ENCODE assay signal across 25 mouse cellular contexts in genomic region chr6:89054060-89054459, GRCm38 (mm10).
DNase-seq lines count a peak whose midpoint lies in the region; ATAC-seq and TF ChIP-seq lines count a peak whose summit lies in the region.
"Had no signal": no experiment of that assay in that cellular context is flagged by ENCODE, and none has a peak within 500 bp of the region (broad histone marks: within the 10 kb centered on the region; RNA-seq: fewer than 3 reads in every experiment).

No protein-coding gene starts in this region.

- H3K9ac ChIP-seq in forebrain, embryonic 14.5 days (ENCODE audit: low read length), result no peak overlapping the region
- no peak overlapping the region for H3K9ac ChIP-seq in forebrain, embryonic 11.5 days (ENCODE audit: low read length)
- no peak overlapping the region for H3K9ac ChIP-seq in forebrain, embryonic 16.5 days (replicated peaks; ENCODE audit: low read depth, low read length)
- H3K9ac ChIP-seq: embryonic facial prominence, embryonic 13.5 days; heart, embryonic 13.5 days; hindbrain, embryonic 12.5 days; hindbrain, embryonic 15.5 days had no signal

- no peaks in the 10 kb centered on the region for H3K4me1 ChIP-seq in forebrain, embryonic 14.5 days (ENCODE audit: control insufficient read depth, insufficient read depth, low read length)
- H3K4me1 ChIP-seq in forebrain, embryonic 11.5 days (replicated peaks; ENCODE audit: control insufficient read depth, insufficient read depth, low read length), result no peaks in the 10 kb centered on the region
- peaks cover 8% of the 10 kb centered on the region for H3K4me1 ChIP-seq in forebrain, embryonic 16.5 days (replicated peaks; ENCODE audit: control insufficient read depth, insufficient read depth, low read length)
- H3K4me1 ChIP-seq: embryonic facial prominence, embryonic 13.5 days; heart, embryonic 13.5 days; hindbrain, embryonic 15.5 days had no signal

- no peaks in the 10 kb centered on the region for H3K27me3 ChIP-seq in forebrain, embryonic 14.5 days (replicated peaks; ENCODE audit: control insufficient read depth, insufficient read depth, low read length)
- no peaks in the 10 kb centered on the region for H3K27me3 ChIP-seq in forebrain, embryonic 11.5 days (ENCODE audit: control insufficient read depth, insufficient read depth, low read length)
- no peaks in the 10 kb centered on the region for H3K27me3 ChIP-seq in forebrain, embryonic 16.5 days (replicated peaks; ENCODE audit: control insufficient read depth, insufficient read depth, low read length)
- H3K27me3 ChIP-seq: embryonic facial prominence, embryonic 13.5 days; hindbrain, embryonic 12.5 days; hindbrain, embryonic 15.5 days had no signal

- ATAC-seq in forebrain, embryonic 14.5 days, result peak; percentile 44; the same call in 1 of the 2 replicates
- ATAC-seq in forebrain, embryonic 11.5 days (replicated peaks; ENCODE audit: low FRiP score), result no peak
- peak; percentile 61 for ATAC-seq in forebrain, embryonic 16.5 days
- ATAC-seq: CD4-positive, CD25-positive, alpha-beta regulatory T cell, adult 4 months; intestine, postnatal 0 days had no signal

- no peaks in the 10 kb centered on the region for H3K36me3 ChIP-seq in forebrain, embryonic 14.5 days (ENCODE audit: control insufficient read depth, insufficient read depth, low read length)
- no peaks in the 10 kb centered on the region for H3K36me3 ChIP-seq in forebrain, embryonic 11.5 days (ENCODE audit: control insufficient read depth, insufficient read depth, low read length)
- H3K36me3 ChIP-seq in forebrain, embryonic 16.5 days (ENCODE audit: control insufficient read depth, insufficient read depth), result no peaks in the 10 kb centered on the region
- H3K36me3 ChIP-seq: embryonic facial prominence, embryonic 13.5 days; heart, embryonic 13.5 days; hindbrain, embryonic 12.5 days; hindbrain, embryonic 15.5 days had no signal

- H3K27ac ChIP-seq in forebrain, embryonic 14.5 days (ENCODE audit: low read depth, low read length), result no peak overlapping the region
- no peak overlapping the region for H3K27ac ChIP-seq in forebrain, embryonic 11.5 days (ENCODE audit: low read depth, low read length)
- no peak overlapping the region for H3K27ac ChIP-seq in forebrain, embryonic 16.5 days (ENCODE audit: low read length)
- H3K27ac ChIP-seq: embryonic facial prominence, embryonic 13.5 days; gastrocnemius, adult 2 months; heart, embryonic 13.5 days; hindbrain, embryonic 12.5 days; hindbrain, embryonic 15.5 days had no signal

- TF ChIP-seq POLR2A in brain, embryonic 14.5 days (IDR thresholded peaks at IDR 0.05; ENCODE audit: borderline replicate concordance, extremely low read depth, insufficient read depth, insufficient read length, poor library complexity, severe bottlenecking), result no peak

- DNase-seq in forebrain, embryonic 14.5 days (ENCODE audit: low spot score), result peak; percentile 61
- DNase-seq in forebrain, embryonic 11.5 days (ENCODE audit: low spot score), result no peak
- DNase-seq in layer of hippocampus, adult 11-12 months (ENCODE audit: low spot score), result peak; percentile 16
- DNase-seq in layer of hippocampus, postnatal 25 days (ENCODE audit: extremely low spot score in 1 of 2, low spot score in 1 of 2), result no peak
- DNase-seq in brain, embryonic 14.5 days (ENCODE audit: low read depth), result peak; percentile 73
- no peak for DNase-seq in thymus, postnatal 25 days
- no peak for DNase-seq in heart, postnatal 4 days
- DNase-seq: adrenal gland, adult 2 months; adrenal gland, postnatal 14 days; cerebellum, adult 11 months; cerebellum, adult 2 months; cerebellum, adult 9-11 months; cerebellum, postnatal 25 days; gastrocnemius, adult 2 months; gastrocnemius, postnatal 14 days; heart, adult 11 months; heart, postnatal 14 days; kidney, adult 2 months had no signal

- H3K4me2 ChIP-seq in forebrain, embryonic 14.5 days (ENCODE audit: low read length), result no peak overlapping the region
- no peak overlapping the region for H3K4me2 ChIP-seq in forebrain, embryonic 11.5 days (ENCODE audit: low read depth, low read length, severe bottlenecking)
- H3K4me2 ChIP-seq in forebrain, embryonic 16.5 days (ENCODE audit: low read length), result no peak overlapping the region
- H3K4me2 ChIP-seq: embryonic facial prominence, embryonic 13.5 days; heart, embryonic 13.5 days; hindbrain, embryonic 12.5 days; hindbrain, embryonic 15.5 days had no signal

- no peaks in the 10 kb centered on the region for H3K9me3 ChIP-seq in forebrain, embryonic 14.5 days (replicated peaks; ENCODE audit: control insufficient read depth, low read length)
- no peaks in the 10 kb centered on the region for H3K9me3 ChIP-seq in forebrain, embryonic 11.5 days (ENCODE audit: control insufficient read depth, low read length)
- no peaks in the 10 kb centered on the region for H3K9me3 ChIP-seq in forebrain, embryonic 16.5 days (ENCODE audit: control insufficient read depth, low read length)
- H3K9me3 ChIP-seq: embryonic facial prominence, embryonic 13.5 days; heart, embryonic 13.5 days; hindbrain, embryonic 12.5 days; hindbrain, embryonic 15.5 days had no signal

- no peak for TF ChIP-seq CTCF in brain, embryonic 14.5 days (IDR thresholded peaks at IDR 0.05; ENCODE audit: borderline replicate concordance, extremely low read depth, insufficient read depth, insufficient read length)

- H3K4me3 ChIP-seq in forebrain, embryonic 14.5 days (ENCODE audit: low read depth, low read length), result no peak overlapping the region
- no peak overlapping the region for H3K4me3 ChIP-seq in forebrain, embryonic 11.5 days (ENCODE audit: low read depth, low read length)
- no peak overlapping the region for H3K4me3 ChIP-seq in forebrain, embryonic 16.5 days (replicated peaks; ENCODE audit: low read length)
- H3K4me3 ChIP-seq: embryonic facial prominence, embryonic 13.5 days; gastrocnemius, adult 2 months; heart, embryonic 13.5 days; hindbrain, embryonic 12.5 days; hindbrain, embryonic 15.5 days had no signal

- WGBS in forebrain, embryonic 14.5 days, result 79% methylated on average over 13 of the region's 13 CpGs
- 84% methylated on average over 13 of the region's 13 CpGs for WGBS in forebrain, embryonic 11.5 days
- whole genome bisulfite sequencing in forebrain, embryonic 16.5 days, result 64% methylated on average over 13 of the region's 13 CpGs

Comparison
In these comparisons a context has a peak if more than half of its experiments do, and no peak if none do; other contexts are left out.
1. DNase-seq: peak in forebrain, embryonic 14.5 days (single experiment), layer of hippocampus, adult 11-12 months (single experiment) and brain, embryonic 14.5 days (single experiment); none in forebrain, embryonic 11.5 days (single experiment), layer of hippocampus, postnatal 25 days (0 of 2), thymus, postnatal 25 days (single experiment) and heart, postnatal 4 days (single experiment).